Comparison of ENCODE assay signal across 8 mouse cellular contexts in genomic region chr14:103778533-103779151, GRCm38 (mm10).
A peak's percentile ranks its signal among the peaks of the same experiment; 100 is the strongest.
DNase-seq lines count a peak whose midpoint lies in the region; ATAC-seq and TF ChIP-seq lines count a peak whose summit lies in the region.

No protein-coding gene starts in this region.

- no peaks in the 10 kb centered on the region for H3K9me3 ChIP-seq in forebrain, postnatal 0 days (ENCODE audit: low read length)

- H3K9ac ChIP-seq in forebrain, postnatal 0 days: 0 out of 2 replicates have a peak overlapping the region, but pooled peaks have one; percentile 10

- intact Hi-C loops in left cerebral cortex, adult 2 months (cut with DNase I): loop anchor here (5.0 kb wide), 1 partner anchor 249 kb away; no protein-coding TSS in a partner anchor

- no peak for TF ChIP-seq CTCF in forebrain, postnatal 0 days (IDR thresholded peaks at IDR 0.05; ENCODE audit: low read depth)
- TF ChIP-seq CTCF in left cerebral cortex, adult 2 months (IDR thresholded peaks at IDR 0.05): no peak

- peak overlapping the region; percentile 21 for H3K4me3 ChIP-seq in forebrain, postnatal 0 days (ENCODE audit: low read depth, low read length)
- H3K4me3 ChIP-seq in left cerebral cortex, adult 2 months: peak overlapping the region; percentile 36

- no peaks in the 10 kb centered on the region; the same call in 1 of the 2 replicates for H3K4me1 ChIP-seq in forebrain, postnatal 0 days (ENCODE audit: insufficient read depth)

- no peaks in the 10 kb centered on the region for H3K36me3 ChIP-seq in forebrain, postnatal 0 days (ENCODE audit: insufficient read depth)

- peak; percentile 82 for ATAC-seq in forebrain, postnatal 0 days
- ATAC-seq in granulocyte monocyte progenitor cell, adult 5-6 weeks (replicated peaks; ENCODE audit: poor library complexity, severe bottlenecking): no peak

- 5% methylated on average over 13 of the region's 13 CpGs for WGBS in forebrain, postnatal 0 days

- H3K27me3 ChIP-seq in forebrain, postnatal 0 days (ENCODE audit: insufficient read depth, low read length): no peaks in the 10 kb centered on the region

- DNase-seq in cerebellum, adult 9-10 months: peak; percentile 14
- DNase-seq in cerebellum, adult 11-12 months: no peak
- peak; percentile 53 for DNase-seq in brain, adult 2 months (ENCODE audit: low read depth, low spot score)
- peak; percentile 52 for DNase-seq in forebrain, postnatal 0 days
- no peak for DNase-seq in left cerebral cortex, adult 2 months (ENCODE audit: extremely low spot score in 1 of 2, low spot score in 2 of 2)
- DNase-seq in retina, postnatal 1 day: peak; percentile 75
- DNase-seq in gastrocnemius, adult 18-20 months (ENCODE audit: low spot score): no peak

- peak overlapping the region; percentile 43 for H3K4me2 ChIP-seq in forebrain, postnatal 0 days (ENCODE audit: low read depth)

- peak overlapping the region; percentile 54 for H3K27ac ChIP-seq in forebrain, postnatal 0 days (ENCODE audit: low read depth, low read length)
- H3K27ac ChIP-seq in left cerebral cortex, adult 2 months: peak overlapping the region; percentile 50

Comparison
In these comparisons a context has a peak if more than half of its experiments do, and no peak if none do; other contexts are left out.
1. DNase-seq: peak in cerebellum, adult 9-10 months (single experiment), brain, adult 2 months (single experiment), forebrain, postnatal 0 days (single experiment) and retina, postnatal 1 day (single experiment); none in cerebellum, adult 11-12 months (single experiment), left cerebral cortex, adult 2 months (0 of 2) and gastrocnemius, adult 18-20 months (single experiment).